Mouse (Mus musculus) forebrain, embryonic 14.5 days (tissue): ENCODE data around the gene Tbccd1. TPM values are rescaled to one million over a fixed set of nuclear protein-coding genes. Genes with fewer than 3 reads are reported as not detected.
"Not testable (repeated sequence)": the region's sequence is repeated elsewhere in the genome, so short reads cannot be mapped to it uniquely, and the experiment has no call there.

ENCODE experiments used
- ATAC-seq: fragments of 200-750 bp; cut with Nextera tagmentation; 2 replicates; pipeline ENCODE4 v1.8.0; 2017; ENCODE audit warnings: mild to moderate bottlenecking, moderate library complexity
- DNase-seq: peaks from one replicate; pipeline ENCODE4 v3.0.0-alpha.2; 2015; ENCODE audit warnings: low spot score
- H3K27ac ChIP-seq: fragments of 300-500 bp; sonication (generic); 2 replicates; pipeline ENCODE4 v1.5.1; 2014; ENCODE audit warnings: low read depth, mild to moderate bottlenecking, control low read depth, low read length, moderate library complexity
- H3K27me3 ChIP-seq: fragments of 300-500 bp; sonication (generic); replicated peaks from 2 replicates; pipeline ENCODE4 v1.6.1; 2014; ENCODE audit warnings: low read length, control low read depth, mixed read lengths; ENCODE audit not compliant: control insufficient read depth, insufficient read depth
- H3K36me3 ChIP-seq: fragments of 300-500 bp; sonication (generic); 2 replicates; pipeline ENCODE4 v1.6.1; 2014; ENCODE audit warnings: low read length, control low read depth; ENCODE audit not compliant: control insufficient read depth, insufficient read depth
- H3K4me1 ChIP-seq: fragments of 300-500 bp; sonication (generic); 2 replicates; pipeline ENCODE4 v1.6.1; 2014; ENCODE audit warnings: antibody characterized with exemption, low read length, control low read depth; ENCODE audit not compliant: control insufficient read depth, insufficient read depth
- H3K4me2 ChIP-seq: fragments of 300-500 bp; sonication (generic); 2 replicates; pipeline ENCODE4 v1.6.1; 2014; ENCODE audit warnings: mild to moderate bottlenecking, control low read depth, low read length
- H3K4me3 ChIP-seq: fragments of 300-500 bp; sonication (generic); 2 replicates; pipeline ENCODE4 v1.5.1; 2014; ENCODE audit warnings: low read depth, low read length, control low read depth
- H3K9ac ChIP-seq: fragments of 300-500 bp; sonication (generic); 2 replicates; pipeline ENCODE4 v1.6.1; 2014; ENCODE audit warnings: mild to moderate bottlenecking, low read length, control low read depth, moderate library complexity
- H3K9me3 ChIP-seq: fragments of 300-500 bp; sonication (generic); replicated peaks from 2 replicates; pipeline ENCODE4 v1.6.1; 2016; ENCODE audit warnings: low read length, control low read depth, mixed read lengths; ENCODE audit not compliant: control insufficient read depth
- WGBS: fragments of 180-500 bp; shearing (Covaris S2); extraction: QIAGEN DNeasy Blood & Tissue Kit; methylation state at CpG from one replicate; pipeline ENCODE4 v1.1.7; 2014; 5-methylcytosine and 5-hydroxymethylcytosine counted together
- polyA plus RNA-seq: library from polyadenylated mRNA; unstranded; fragments of >200 nt; fragmentation: Nextera tagmentation; extraction: Ambion mirVana; gene quantifications from 2 replicates; pipeline ENCODE4 v1.2.1, GENCODE M21; 2014

Tbccd1 gene
- polyA plus RNA-seq, 1 experiment from 2014 or later: 30.7 TPM

GRCm38 (mm10) chr16:22779228-22779835 is 78.1 kb downstream of the Tbccd1 start:
- no peaks in the 10 kb centered on the region for H3K27me3 ChIP-seq
- no peak overlapping the region for H3K9ac ChIP-seq
- H3K4me1 ChIP-seq: no peaks in the 10 kb centered on the region
- ATAC-seq: no peak
- H3K4me3 ChIP-seq: no peak overlapping the region
- no peak overlapping the region for H3K27ac ChIP-seq
- no peak for DNase-seq
- H3K36me3 ChIP-seq: no peaks in the 10 kb centered on the region
- H3K9me3 ChIP-seq: no peaks in the 10 kb centered on the region
- 78% methylated on average over 3 of the region's 3 CpGs for WGBS
- no peak overlapping the region for H3K4me2 ChIP-seq

GRCm38 (mm10) chr16:22778296-22778695 is 79.2 kb downstream of the Tbccd1 start:
- not testable (repeated sequence) for H3K9ac ChIP-seq, ATAC-seq

GRCm38 (mm10) chr16:22775471-22775985 is 81.9 kb downstream of the Tbccd1 start:
- WGBS: 69% methylated on average over 5 of the region's 5 CpGs
- Histone ChIP-seq H3K27ac (no peak overlapping the region), H3K4me2 (no peak overlapping the region), H3K4me1 (no peaks in the 10 kb centered on the region), H3K9ac (no peak overlapping the region), H3K36me3 (no peaks in the 10 kb centered on the region), H3K9me3 (no peaks in the 10 kb centered on the region), H3K4me3 (no peak overlapping the region), H3K27me3 (no peaks in the 10 kb centered on the region)
- no peak for DNase-seq
- no peak for ATAC-seq

More at GRCm38 (mm10) chr16:22778296-22778695, 79.2 kb downstream of the Tbccd1 start:
- H3K4me3 ChIP-seq, H3K4me2 ChIP-seq, H3K27me3 ChIP-seq, H3K9me3 ChIP-seq, H3K4me1 ChIP-seq, H3K36me3 ChIP-seq, H3K27ac ChIP-seq, DNase-seq: not testable (repeated sequence)
- WGBS: 92% methylated on average over 12 of the region's 12 CpGs

GRCm38 (mm10) chr16:22768661-22769060 is 88.8 kb downstream of the Tbccd1 start:
- DNase-seq (no peak), ATAC-seq (no peak)
- H3K9ac ChIP-seq: no peak overlapping the region
- no peaks in the 10 kb centered on the region for H3K4me1 ChIP-seq
- H3K4me2 ChIP-seq: no peak overlapping the region
- H3K4me3 ChIP-seq: no peak overlapping the region
- no peaks in the 10 kb centered on the region for H3K36me3 ChIP-seq
- 91% methylated on average over 8 of the region's 8 CpGs for WGBS
- no peak overlapping the region for H3K27ac ChIP-seq
- H3K9me3 ChIP-seq: no peaks in the 10 kb centered on the region
- H3K27me3 ChIP-seq: no peaks in the 10 kb centered on the region

- H3K27me3 ChIP-seq: no peaks in the 10 kb centered on the region
- ATAC-seq: no peak
- no peak overlapping the region for H3K4me2 ChIP-seq
- no peaks in the 10 kb centered on the region for H3K9me3 ChIP-seq
- H3K9ac ChIP-seq: no peak overlapping the region
- H3K27ac ChIP-seq: no peak overlapping the region
- H3K4me1 ChIP-seq: no peaks in the 10 kb centered on the region
- no peaks in the 10 kb centered on the region for H3K36me3 ChIP-seq
- no peak overlapping the region for H3K4me3 ChIP-seq
- 89% methylated on average over 3 of the region's 3 CpGs for WGBS
- DNase-seq: no peak
These were observed 90.1 kb downstream of the Tbccd1 start for GRCm38 (mm10) chr16:22767405-22767804.

- ATAC-seq (no peak), DNase-seq (no peak)
- Histone ChIP-seq H3K27ac (no peak overlapping the region), H3K9ac (no peak overlapping the region), H3K4me2 (no peak overlapping the region), H3K4me1 (no peaks in the 10 kb centered on the region), H3K4me3 (no peak overlapping the region), H3K36me3 (no peaks in the 10 kb centered on the region), H3K27me3 (no peaks in the 10 kb centered on the region), H3K9me3 (no peaks in the 10 kb centered on the region)
- 84% methylated on average over 16 of the region's 16 CpGs for WGBS
These were observed 90.7 kb downstream of the Tbccd1 start for GRCm38 (mm10) chr16:22766738-22767211.

GRCm38 (mm10) chr16:22765531-22765930 is 91.9 kb downstream of the Tbccd1 start:
- no peaks in the 10 kb centered on the region for H3K27me3 ChIP-seq
- 88% methylated on average over 7 of the region's 7 CpGs for WGBS
- no peak overlapping the region for H3K9ac ChIP-seq
- no peak overlapping the region for H3K4me2 ChIP-seq
- H3K36me3 ChIP-seq: no peaks in the 10 kb centered on the region
- DNase-seq (no peak), ATAC-seq (no peak)
- H3K9me3 ChIP-seq: no peaks in the 10 kb centered on the region
- no peak overlapping the region for H3K4me3 ChIP-seq
- no peaks in the 10 kb centered on the region for H3K4me1 ChIP-seq
- H3K27ac ChIP-seq: no peak overlapping the region

Other genes starting within 250 kb of the Tbccd1 start
- gene Dgkg, start 200.4 kb downstream of the Tbccd1 start, polyA plus RNA-seq: 2.1 and 3.0 TPM in 2 replicates
- not detected in 2 replicates for gene Crygs, start 46.1 kb downstream of the Tbccd1 start, polyA plus RNA-seq
- 72.7 and 81.1 TPM in 2 replicates for gene Dnajb11, start 176 bp upstream of the Tbccd1 start, polyA plus RNA-seq
- not detected in 2 replicates for gene Ahsg, start 33.6 kb upstream of the Tbccd1 start, polyA plus RNA-seq
- gene Fetub, start 60.7 kb upstream of the Tbccd1 start, polyA plus RNA-seq: not detected in 2 replicates
- gene Hrg, start 93.4 kb upstream of the Tbccd1 start, polyA plus RNA-seq: not detected in 2 replicates
- 0.13 TPM in 1 of 2 replicates, not detected in the other for gene Kng2, start 171.8 kb upstream of the Tbccd1 start, polyA plus RNA-seq
- gene Kng1, start 200.2 kb upstream of the Tbccd1 start, polyA plus RNA-seq: not detected in 2 replicates
- 340 and 434 TPM in 2 replicates for gene Eif4a2, start 249.8 kb upstream of the Tbccd1 start, polyA plus RNA-seq